16 mouse cellular contexts compared by ENCODE assay signal in the genomic region with DNA sequence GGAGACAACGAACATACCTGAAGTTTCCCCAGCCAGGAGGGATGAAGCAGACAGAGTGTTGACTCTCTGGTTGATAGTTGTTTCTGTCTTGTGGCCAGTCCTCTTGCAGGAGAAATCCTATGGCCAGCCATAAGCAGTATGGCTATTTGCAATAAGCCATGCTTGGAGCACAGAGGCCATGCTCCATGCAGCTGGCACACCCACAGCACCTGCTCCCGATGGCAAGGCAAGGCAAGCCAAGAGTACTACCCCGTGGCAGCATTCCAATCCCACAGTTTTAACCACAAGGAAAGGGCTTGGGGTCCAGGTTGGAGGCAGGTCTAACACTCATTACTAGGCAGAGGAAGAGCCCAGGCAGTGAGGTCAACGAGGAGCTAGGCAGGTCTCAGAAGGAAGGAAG.
"Had no signal": no experiment of that assay in that cellular context is flagged by ENCODE, and none has a peak within 500 bp of the region (broad histone marks: within the 10 kb centered on the region; RNA-seq: fewer than 3 reads in every experiment).

No protein-coding gene starts in this region.

- DNase-seq: gastrocnemius, postnatal 14 days; gastrocnemius, postnatal 36 days; heart, adult 18-20 months; heart, postnatal 14 days; heart, postnatal 36 days; kidney, adult 11 months; kidney, adult 2 months; kidney, adult 9 months; kidney, postnatal 14 days; kidney, postnatal 36 days; layer of hippocampus, adult 9-11 months; layer of hippocampus, postnatal 36 days; liver; liver, embryonic 13.5 days had no signal

- ATAC-seq: hindbrain, embryonic 16.5 days; intestine, embryonic 16.5 days had no signal
